Mouse (Mus musculus) kidney, embryonic 14.5 days (tissue): ENCODE measurements at regions not wholly inside any gene's neighbourhood (a gene's known extent, or its start where the extent isn't known, plus 50 kb on each side); places are given as distances from the start of the nearest gene placed in this dataset.

Experiments
- ATAC-seq: fragments of 200-750 bp; cut with Nextera tagmentation; 2 replicates; pipeline ENCODE4 v1.8.0; 2017; ENCODE audit warnings: moderate number of reproducible peaks, mild to moderate bottlenecking, moderate TSS enrichment, moderate library complexity; ENCODE audit not compliant: low FRiP score, low TSS enrichment
- H3K27ac ChIP-seq: fragments of 300-500 bp; sonication (generic); 2 replicates; pipeline ENCODE4 v1.5.1; 2014; ENCODE audit warnings: low read depth, mild to moderate bottlenecking, low read length, moderate library complexity, mixed read lengths
- H3K27me3 ChIP-seq: fragments of 300-500 bp; sonication (generic); 2 replicates; pipeline ENCODE4 v1.6.1; 2014; ENCODE audit warnings: mild to moderate bottlenecking, low read length; ENCODE audit not compliant: control insufficient read depth, insufficient read depth
- H3K36me3 ChIP-seq: fragments of 300-500 bp; sonication (generic); 2 replicates; pipeline ENCODE4 v1.6.1; 2014; ENCODE audit warnings: low read length, mixed read lengths; ENCODE audit not compliant: control insufficient read depth, insufficient read depth
- H3K4me1 ChIP-seq: fragments of 300-500 bp; sonication (generic); 2 replicates; pipeline ENCODE4 v1.6.1; 2014; ENCODE audit warnings: low read length, mixed read lengths; ENCODE audit not compliant: control insufficient read depth, insufficient read depth
- H3K4me2 ChIP-seq: fragments of 300-500 bp; sonication (generic); replicated peaks from 2 replicates; pipeline ENCODE4 v1.6.1; 2014; ENCODE audit warnings: low read depth, mild to moderate bottlenecking, low read length
- H3K4me3 ChIP-seq: fragments of 300-500 bp; sonication (generic); 2 replicates; pipeline ENCODE4 v1.5.1; 2014; ENCODE audit warnings: mild to moderate bottlenecking, low read length
- H3K9ac ChIP-seq: fragments of 300-500 bp; sonication (generic); 2 replicates; pipeline ENCODE4 v1.6.1; 2014; ENCODE audit warnings: low read depth, mild to moderate bottlenecking, low read length, moderate library complexity
- H3K9me3 ChIP-seq: fragments of 300-500 bp; sonication (generic); 2 replicates; pipeline ENCODE4 v1.6.1; 2016; ENCODE audit warnings: low read length; ENCODE audit not compliant: control insufficient read depth
- WGBS: fragments of 180-500 bp; shearing (Covaris S2); extraction: QIAGEN DNeasy Blood & Tissue Kit; methylation state at CpG from one replicate; pipeline ENCODE4 v1.1.7; 2014; 5-methylcytosine and 5-hydroxymethylcytosine counted together

DNA sequence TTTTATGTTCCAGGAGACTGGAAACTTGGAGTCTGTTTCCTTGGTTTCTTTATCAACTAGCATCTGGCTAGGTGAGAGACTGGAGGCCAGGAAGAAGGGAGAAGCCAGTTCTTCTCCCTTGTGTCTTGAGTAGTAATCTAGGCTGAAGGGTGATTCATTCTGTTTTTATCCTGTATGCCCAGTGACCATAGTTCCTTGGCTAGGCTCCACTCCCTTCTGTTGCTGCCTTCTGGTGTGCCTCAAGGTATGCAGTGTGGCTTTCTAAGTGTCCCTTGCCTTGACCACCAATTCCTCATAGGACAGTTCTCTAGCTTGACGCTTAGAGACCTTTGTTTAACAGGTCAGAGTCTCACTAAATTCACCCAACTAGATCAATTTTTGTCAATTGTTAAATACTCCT, 303.3 kb upstream of the Gm12728 start:
- Histone ChIP-seq H3K4me2 (no peak overlapping the region), H3K27ac (no peak overlapping the region), H3K9ac (no peak overlapping the region), H3K4me3 (no peak overlapping the region), H3K27me3 (no peaks in the 10 kb centered on the region), H3K36me3 (no peaks in the 10 kb centered on the region), H3K9me3 (no peaks in the 10 kb centered on the region), H3K4me1 (no peaks in the 10 kb centered on the region)
- 62% methylated on average over 1 of the region's 1 CpGs for whole genome bisulfite sequencing
- ATAC-seq = no peak

DNA sequence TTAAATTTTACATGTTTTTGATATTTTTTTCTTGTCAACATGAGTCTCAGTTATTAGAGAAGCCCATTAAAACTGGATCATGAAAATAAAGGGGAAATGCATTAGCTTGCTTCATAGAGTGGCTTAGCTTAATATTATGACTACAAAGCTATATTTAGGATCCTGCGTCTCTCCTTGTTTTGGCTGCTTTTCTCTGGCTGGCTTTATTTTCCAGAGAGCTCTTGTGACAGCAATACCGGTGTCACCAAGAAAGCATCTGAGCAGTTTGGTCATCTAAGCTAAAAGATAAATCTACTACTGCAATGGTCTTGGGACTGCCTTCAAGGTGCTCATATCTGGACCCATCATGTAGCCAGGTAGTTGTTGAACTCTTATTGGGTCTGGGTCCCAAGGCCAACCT, 293.5 kb upstream of the Gm12728 start:
- Histone ChIP-seq H3K27me3 (no peaks in the 10 kb centered on the region), H3K4me2 (no peak overlapping the region), H3K9ac (no peak overlapping the region), H3K4me1 (no peaks in the 10 kb centered on the region), H3K36me3 (no peaks in the 10 kb centered on the region), H3K27ac (no peak overlapping the region), H3K9me3 (no peaks in the 10 kb centered on the region), H3K4me3 (no peak overlapping the region)
- ATAC-seq = no peak
- 97% methylated on average over 2 of the region's 2 CpGs for WGBS

DNA sequence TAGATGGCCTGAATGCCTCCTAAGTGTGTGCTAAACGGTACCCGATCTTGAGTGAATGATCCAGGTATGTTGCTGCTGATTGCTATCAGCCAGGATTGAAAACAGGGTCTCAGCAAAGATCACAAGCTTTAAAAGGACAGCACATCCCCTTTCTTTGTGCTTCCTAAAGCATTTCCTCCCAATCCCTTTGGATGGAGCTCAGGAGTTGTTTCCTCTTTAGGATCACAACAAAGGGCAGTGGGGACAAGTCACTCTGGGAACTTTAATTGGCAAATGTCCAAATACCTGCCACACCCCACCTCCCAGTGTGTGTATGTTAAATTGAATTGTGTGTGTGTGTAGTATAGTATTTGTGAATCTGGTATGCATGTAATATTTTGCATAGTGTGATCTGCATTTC, 283.5 kb upstream of the Gm12728 start:
- H3K27ac ChIP-seq = no peak overlapping the region
- no peak for ATAC-seq
- no peak overlapping the region for H3K9ac ChIP-seq
- H3K4me2 ChIP-seq = no peak overlapping the region
- 66% methylated on average over 2 of the region's 2 CpGs for WGBS
- no peaks in the 10 kb centered on the region for H3K36me3 ChIP-seq
- H3K4me3 ChIP-seq = no peak overlapping the region
- H3K9me3 ChIP-seq = no peaks in the 10 kb centered on the region
- H3K27me3 ChIP-seq = no peaks in the 10 kb centered on the region
- H3K4me1 ChIP-seq = no peaks in the 10 kb centered on the region

DNA sequence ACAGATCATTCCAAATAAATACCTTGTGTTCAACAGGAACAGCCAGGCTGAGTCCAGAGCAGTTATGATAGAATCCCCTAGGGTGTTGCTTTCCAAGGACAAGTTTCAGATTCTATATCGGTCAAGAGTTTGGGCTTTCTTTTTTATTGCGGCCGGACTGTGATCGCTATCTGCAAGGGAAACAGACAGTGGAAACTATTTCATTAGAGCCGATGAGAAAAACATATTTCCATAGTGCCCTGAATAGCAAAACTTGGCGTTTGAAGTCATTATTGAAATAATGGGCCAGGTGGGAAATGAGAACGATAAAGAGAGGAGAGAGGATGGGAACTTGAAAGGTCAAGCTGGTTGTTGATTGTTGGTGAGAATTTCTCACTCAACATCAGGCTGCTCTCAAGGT, 282.4 kb upstream of the Gm12728 start:
- Histone ChIP-seq H3K9me3 (no peaks in the 10 kb centered on the region), H3K4me2 (no peak overlapping the region), H3K4me1 (no peaks in the 10 kb centered on the region), H3K36me3 (no peaks in the 10 kb centered on the region), H3K4me3 (no peak overlapping the region), H3K27ac (no peak overlapping the region), H3K27me3 (no peaks in the 10 kb centered on the region), H3K9ac (no peak overlapping the region)
- WGBS = 63% methylated on average over 7 of the region's 7 CpGs
- no peak for ATAC-seq

DNA sequence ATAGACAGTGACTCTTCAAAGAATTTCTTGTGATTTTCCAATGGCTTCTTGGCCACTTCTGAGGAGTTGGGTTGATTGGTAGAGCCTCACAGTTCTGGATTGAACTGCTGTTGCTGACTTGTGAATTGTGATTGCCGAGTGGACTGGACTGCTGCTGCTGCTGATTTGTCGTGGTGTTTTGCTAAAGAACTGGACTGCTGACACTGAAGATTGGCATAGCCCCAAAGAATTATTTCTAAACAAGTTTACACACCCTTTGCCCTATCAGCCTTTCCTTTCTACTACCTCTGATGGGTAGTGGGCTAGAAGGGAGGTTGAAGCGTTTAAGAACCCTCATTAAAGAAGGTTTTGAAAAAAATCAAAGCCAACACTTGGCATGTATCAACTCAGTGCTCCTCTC, 280.6 kb upstream of the Gm12728 start:
- Histone ChIP-seq H3K9me3 (no peaks in the 10 kb centered on the region), H3K27me3 (no peaks in the 10 kb centered on the region), H3K4me1 (no peaks in the 10 kb centered on the region), H3K4me2 (no peak overlapping the region), H3K27ac (no peak overlapping the region), H3K9ac (no peak overlapping the region), H3K4me3 (no peak overlapping the region), H3K36me3 (no peaks in the 10 kb centered on the region)
- WGBS = 83% methylated on average over 3 of the region's 3 CpGs
- no peak for ATAC-seq

DNA sequence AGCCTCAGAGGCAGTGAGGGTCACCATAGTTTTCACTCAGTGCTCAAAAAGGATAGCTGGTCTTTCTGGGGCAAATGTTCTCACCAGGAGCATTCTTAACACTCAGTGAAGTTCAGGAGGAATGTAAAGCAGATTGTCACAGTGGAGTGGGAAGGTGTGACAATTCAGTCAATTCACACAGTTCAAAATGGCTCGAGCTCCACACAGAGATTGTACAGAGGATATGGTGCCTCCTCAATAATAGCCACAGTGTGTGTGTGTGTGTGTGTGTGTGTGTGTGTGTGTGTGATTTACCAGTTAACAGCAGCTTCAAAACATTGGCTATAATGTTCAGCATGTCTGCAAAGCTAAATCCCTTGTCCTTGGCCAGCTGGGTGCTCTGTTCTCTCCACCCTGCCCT, 279.3 kb upstream of the Gm12728 start:
- H3K36me3 ChIP-seq = no peaks in the 10 kb centered on the region
- 68% methylated on average over 1 of the region's 1 CpGs for WGBS

DNA sequence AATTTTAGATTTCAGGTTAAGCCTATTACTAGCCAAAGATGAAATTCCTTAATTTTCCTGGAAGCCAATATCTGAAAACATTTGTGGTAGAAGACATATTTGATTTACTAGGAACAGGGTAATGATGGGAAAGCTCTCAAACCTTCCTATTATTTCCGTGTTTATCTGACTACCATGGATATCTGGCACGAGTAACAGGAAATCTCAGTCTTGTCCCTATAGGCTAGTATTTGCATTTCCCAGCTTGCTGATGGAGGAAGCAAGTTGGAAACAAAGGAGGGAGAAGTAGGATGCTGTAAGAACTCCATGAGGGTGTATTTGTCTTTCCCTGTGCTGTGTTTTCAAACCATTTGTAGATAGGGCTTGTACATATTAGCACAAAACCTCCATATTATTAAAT, 264.5 kb upstream of the Gm12728 start:
- H3K9ac ChIP-seq = no peak overlapping the region
- ATAC-seq = no peak
- H3K36me3 ChIP-seq = no peaks in the 10 kb centered on the region
- no peak overlapping the region for H3K27ac ChIP-seq
- 56% methylated on average over 2 of the region's 2 CpGs for WGBS
- no peak overlapping the region for H3K4me2 ChIP-seq
- H3K4me3 ChIP-seq = no peak overlapping the region
- H3K27me3 ChIP-seq = no peaks in the 10 kb centered on the region
- H3K9me3 ChIP-seq = no peaks in the 10 kb centered on the region
- H3K4me1 ChIP-seq = no peaks in the 10 kb centered on the region

More for the DNA sequence above, 279.3 kb upstream of the Gm12728 start:
- H3K27me3 ChIP-seq = no peaks in the 10 kb centered on the region
- no peak overlapping the region for H3K27ac ChIP-seq
- no peak for ATAC-seq
- H3K9ac ChIP-seq = no peak overlapping the region
- no peak overlapping the region for H3K4me3 ChIP-seq
- H3K4me2 ChIP-seq = no peak overlapping the region
- no peaks in the 10 kb centered on the region for H3K9me3 ChIP-seq
- no peaks in the 10 kb centered on the region for H3K4me1 ChIP-seq

DNA sequence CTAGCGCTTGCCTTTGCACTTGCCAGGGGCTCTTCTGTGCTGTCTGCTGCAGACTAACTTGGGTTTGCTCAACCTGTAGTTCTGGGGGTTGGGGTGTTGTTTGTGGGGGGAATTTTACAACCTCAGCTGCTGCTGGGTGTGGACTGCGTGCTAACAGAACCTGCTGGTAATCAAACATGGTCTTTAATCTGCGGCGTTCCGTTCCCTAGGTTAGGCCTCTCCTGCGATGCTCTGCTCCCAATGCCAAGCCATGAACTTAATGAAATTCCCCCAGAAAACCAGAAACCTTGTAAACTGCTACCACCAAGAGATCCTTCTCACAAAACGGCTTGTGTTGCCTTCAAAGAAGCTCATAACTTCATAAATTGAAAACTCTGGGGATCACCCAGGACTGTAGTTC, 262.9 kb upstream of the Gm12728 start:
- no peak overlapping the region for H3K27ac ChIP-seq
- H3K36me3 ChIP-seq = no peaks in the 10 kb centered on the region
- H3K4me1 ChIP-seq = 0 out of 2 replicates have a peak, but pooled peaks cover 4% of the 10 kb centered on the region
- 83% methylated on average over 7 of the region's 7 CpGs for WGBS
- no peaks in the 10 kb centered on the region for H3K27me3 ChIP-seq
- no peak overlapping the region for H3K4me3 ChIP-seq
- H3K9ac ChIP-seq = no peak overlapping the region
- no peaks in the 10 kb centered on the region for H3K9me3 ChIP-seq
- no peak for ATAC-seq
- no peak overlapping the region for H3K4me2 ChIP-seq

DNA sequence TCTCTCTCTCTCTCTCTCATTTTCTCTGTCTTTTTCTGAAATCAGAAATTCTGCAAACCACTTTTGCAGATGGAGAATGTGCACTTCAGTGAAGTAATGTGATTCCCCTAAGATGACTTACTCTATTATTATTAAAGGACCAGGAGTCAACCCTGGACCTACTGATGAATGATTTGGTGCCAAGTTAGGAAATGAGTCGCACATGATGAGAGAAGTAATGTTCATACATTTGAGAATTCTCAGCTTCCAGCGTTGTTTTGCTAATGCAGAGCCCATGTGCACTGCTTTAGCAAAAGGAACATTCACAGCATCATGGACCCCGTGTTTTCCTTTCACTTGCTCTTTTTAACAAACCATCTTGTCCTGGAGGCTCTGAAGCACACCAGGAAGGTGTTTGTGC, 262.4 kb upstream of the Gm12728 start:
- H3K4me2 ChIP-seq = no peak overlapping the region
- no peaks in the 10 kb centered on the region for H3K9me3 ChIP-seq
- no peak for ATAC-seq
- H3K9ac ChIP-seq = no peak overlapping the region
- H3K36me3 ChIP-seq = no peaks in the 10 kb centered on the region
- WGBS = 77% methylated on average over 3 of the region's 3 CpGs
- no peak overlapping the region for H3K4me3 ChIP-seq
- 0 out of 2 replicates have a peak, but pooled peaks cover 8% of the 10 kb centered on the region for H3K4me1 ChIP-seq
- H3K27ac ChIP-seq = no peak overlapping the region
- no peaks in the 10 kb centered on the region for H3K27me3 ChIP-seq
